Mouse (Mus musculus): ENCODE results near the gene Olfr1358.
"Not testable (repeated sequence)": the region's sequence is repeated elsewhere in the genome, so short reads cannot be mapped to it uniquely, and the experiment has no call there.

Olfr1358 gene

DNA sequence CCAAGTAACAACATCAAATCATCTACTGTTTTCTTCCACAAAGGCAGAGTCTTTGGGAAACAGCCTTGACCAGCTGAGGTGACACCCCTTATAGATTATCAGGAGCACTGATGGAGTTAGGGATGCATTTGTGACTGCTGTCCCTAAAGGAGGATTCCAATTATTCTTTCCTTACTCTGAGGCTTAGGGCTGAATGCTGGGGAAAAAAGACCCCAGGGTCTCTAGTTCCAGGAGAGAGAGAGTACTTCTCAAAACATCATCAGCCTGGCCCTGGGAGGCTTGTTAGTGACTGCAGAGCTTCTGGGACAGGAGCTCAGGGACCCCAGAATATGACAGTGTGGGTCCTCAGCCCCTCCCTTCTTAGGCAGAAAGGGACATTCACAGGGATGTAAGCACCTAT lies at the start of gene Olfr1358:
Olfr1358 (plus strand) TSS at position 301 of the 400 bp plus-strand sequence.
- no peak for DNase-seq (ENCODE audit: low spot score)

DNA sequence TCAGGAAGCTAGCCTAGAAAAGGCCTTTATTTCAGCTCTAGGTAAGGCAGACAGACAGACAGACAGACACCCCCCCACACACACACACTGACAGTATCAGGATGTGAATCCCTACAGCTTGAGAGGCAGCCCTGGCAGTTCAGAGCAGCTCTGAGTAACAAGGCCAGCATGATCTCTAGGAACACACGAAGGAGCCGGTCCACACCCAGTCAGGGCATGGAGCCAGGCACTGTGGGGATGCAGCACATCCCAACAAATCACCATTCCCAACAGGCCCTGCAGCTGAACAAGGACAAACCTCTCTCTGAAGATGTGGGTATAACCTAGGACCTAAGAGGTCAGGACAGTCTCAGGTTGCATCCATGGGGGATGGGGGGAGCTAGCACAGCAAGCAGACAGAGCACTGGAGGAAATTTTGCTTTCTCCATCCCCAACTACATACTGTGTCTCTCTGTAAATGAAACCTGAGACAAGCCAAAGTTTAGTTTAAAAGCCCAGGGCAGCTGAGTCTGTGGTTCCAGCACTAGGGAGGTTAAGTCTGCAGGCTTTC lies 49.4 kb upstream of the Olfr1358 start:
- DNase-seq (ENCODE audit: low spot score), result no peak

DNA sequence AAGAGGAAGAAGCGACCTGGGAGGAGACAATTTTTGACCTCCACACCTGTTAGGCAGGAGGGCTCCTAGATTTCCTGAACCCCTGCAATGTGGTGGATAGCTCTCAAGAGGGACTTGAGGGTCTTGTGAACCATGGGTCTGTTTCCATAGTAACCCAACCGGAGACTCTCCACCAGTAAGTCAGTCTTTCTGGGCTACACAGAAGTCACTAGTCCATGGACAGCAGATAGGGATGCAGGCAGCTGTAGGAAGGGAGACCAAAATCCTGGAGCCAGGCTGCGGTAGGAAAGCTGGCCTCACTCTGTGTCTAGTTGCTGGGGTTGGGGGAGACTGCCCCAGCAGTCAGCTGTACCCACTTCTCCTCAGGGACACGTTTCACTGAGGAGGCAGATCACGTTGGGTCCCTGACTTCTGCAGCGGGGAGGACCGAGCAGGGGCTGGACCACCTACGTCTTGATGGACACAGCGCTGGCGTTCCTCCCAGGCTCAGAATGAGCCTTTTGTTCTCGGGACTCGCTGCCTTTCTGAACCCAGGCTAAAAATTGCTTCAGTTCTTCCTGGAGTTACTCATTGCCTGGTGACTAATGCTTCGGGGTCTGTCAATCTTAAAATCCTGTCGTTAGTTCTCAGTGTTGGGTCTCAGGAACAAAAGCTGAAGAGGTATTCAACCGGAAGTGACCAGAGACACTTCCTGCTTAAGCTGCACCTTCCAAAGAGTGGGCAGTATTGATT lies 46.5 kb upstream of the Olfr1358 start:
- DNase-seq (ENCODE audit: low spot score), result peak; percentile 30

DNA sequence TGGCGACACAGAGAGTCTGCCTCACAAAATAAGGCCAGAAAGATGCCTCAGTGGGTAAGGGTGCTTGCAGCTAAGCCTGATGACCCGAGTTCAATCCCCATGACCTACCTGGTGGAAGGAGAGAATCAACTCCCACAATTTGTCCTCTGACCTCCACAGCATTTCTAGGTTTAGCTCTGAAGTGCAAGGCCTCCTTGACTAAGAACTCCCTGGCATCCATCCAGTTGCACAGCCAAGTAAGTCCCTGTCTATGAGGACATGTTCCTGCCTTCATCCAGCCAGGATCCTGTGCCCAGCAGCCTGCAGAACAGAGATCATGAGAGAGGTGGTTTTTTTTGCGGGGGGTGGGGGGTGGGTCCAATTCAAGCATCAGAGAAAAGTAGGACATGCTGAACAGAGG lies 45.2 kb upstream of the Olfr1358 start:
- no peak for DNase-seq (ENCODE audit: low spot score)

DNA sequence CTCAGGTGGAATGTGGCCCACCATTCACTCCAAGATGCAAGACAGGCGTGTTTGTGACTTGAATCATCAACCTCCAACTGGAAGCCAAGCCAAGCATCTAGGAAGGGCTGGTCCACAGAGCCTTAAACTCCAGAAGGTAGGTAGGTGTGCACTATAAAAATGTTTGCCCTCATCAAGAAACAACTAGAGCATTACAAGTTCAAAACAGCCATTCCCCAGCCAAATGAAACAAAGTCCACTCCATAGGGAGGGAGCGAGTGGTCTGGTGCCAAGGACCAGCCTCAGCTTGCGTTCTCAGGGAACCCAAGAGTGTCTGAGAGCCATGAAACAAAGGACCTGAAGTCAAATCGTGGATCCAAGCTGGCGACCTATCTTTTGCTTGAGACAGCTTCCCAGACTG lies 43.8 kb upstream of the Olfr1358 start:
- no peak for DNase-seq (ENCODE audit: low spot score)

DNA sequence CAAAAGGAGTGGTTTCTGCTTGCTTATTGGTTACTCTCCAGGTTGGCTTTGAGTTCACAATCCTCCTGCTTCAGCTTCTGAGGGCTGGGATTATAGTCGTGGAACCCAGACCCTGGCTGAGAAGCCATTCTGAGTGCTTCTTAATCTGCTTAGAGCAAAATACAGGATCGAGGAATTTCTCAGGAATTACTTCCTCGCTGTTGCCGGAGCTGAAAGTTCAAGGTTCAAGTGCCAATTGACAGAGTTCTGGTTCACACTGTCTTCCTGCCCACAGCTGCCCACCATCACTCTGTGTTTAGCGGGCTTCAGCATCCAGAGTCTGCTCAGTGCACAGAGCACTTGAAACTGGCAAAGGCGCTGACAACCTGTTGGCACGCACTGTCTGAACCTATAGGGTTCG lies 42.5 kb upstream of the Olfr1358 start:
- DNase-seq (ENCODE audit: low spot score), result no peak

DNA sequence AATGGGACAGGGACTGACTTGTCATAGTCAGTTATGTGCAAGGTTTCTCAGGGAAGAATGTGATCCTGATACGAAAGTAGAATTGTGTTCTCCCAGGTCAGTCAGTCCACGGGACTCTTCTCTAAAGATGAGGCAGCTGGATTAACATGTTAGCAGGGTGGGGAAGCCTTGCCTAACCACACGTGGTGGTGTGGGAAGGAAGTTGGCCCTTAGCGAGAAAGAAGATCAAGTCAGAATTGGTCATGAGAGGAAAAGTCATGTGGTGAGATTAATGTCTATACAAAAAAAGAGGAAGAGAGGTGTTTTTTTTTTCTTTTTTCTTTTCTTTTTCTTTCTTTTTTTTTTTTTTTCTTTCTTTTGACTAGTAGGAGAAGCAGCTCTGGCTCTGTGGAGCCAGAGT lies 40.4 kb upstream of the Olfr1358 start:
- no peak for DNase-seq (ENCODE audit: low spot score)

DNA sequence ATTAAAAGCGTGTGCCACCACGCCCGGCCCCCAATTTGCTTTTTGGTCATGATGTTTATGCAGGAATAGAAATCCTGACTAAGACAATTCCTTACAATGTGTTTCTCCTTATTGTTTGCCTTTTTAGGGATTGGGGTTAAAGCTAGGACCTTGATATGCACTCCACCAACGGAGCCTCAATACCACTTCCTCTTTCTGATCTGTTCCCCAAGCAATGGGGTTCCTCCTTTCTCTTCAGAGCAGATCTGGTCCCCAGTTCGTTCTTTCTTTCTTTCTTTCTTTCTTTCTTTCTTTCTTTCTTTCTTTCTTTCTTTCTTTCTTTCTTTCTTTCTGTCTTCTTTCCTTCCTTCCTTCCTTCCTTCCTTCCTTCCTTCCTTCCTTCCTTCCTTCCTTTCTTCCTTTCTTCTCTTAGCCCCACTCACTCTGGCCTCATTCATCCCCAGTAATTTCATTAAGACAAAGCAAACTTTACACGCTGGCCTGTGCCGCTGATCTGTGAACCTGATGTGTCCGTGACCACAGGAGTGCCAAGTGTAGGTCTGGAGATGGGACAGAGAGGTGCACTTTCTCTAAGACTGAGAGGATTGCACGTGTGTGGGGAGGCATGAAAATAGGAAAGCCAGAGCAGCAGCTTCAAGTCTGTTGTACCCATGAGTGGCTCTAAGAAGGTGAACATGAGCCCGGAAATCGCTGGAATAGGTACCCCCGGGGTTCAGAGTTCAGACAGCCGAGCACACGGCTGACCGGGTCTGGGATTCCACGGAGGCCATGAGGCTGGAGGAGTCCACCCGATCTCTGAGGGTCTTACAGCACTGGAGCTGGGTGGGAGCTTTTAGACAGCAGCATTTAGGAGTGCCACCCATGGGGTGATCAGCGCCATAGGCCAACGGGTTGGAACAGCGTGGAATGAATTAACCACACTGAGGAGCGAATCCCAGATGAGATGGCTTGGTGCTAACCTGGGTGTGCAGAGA lies 36.0 kb upstream of the Olfr1358 start:
- no peak for DNase-seq (ENCODE audit: low spot score)

DNA sequence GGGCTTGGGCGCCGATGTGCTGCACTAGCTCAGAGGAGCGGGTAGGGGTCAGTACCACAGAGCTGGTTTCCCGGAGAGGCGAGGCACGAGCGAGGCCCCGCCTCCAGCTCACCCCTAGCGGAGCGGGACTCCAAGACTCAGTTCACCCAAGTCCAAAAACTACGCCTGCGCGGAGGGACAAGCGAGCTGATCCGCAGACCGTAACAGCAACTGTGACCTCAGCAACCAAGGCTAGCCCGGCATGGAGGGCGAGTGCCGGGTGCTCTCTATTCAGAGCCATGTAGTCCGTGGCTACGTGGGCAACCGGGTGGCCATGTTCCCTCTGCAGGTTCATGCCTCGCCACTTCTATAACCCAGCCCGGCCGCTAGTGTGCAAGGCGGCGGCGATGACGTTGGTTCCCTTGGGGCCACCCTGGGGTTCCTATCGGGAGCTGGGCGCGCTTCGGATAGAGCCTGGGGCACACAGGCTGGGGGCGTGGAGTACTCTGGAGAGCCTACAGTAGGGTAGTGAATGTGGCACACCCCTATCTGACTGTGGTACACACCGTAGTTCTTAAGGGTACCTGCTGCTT lies 35.2 kb upstream of the Olfr1358 start:
- DNase-seq (ENCODE audit: low spot score), result no peak

DNA sequence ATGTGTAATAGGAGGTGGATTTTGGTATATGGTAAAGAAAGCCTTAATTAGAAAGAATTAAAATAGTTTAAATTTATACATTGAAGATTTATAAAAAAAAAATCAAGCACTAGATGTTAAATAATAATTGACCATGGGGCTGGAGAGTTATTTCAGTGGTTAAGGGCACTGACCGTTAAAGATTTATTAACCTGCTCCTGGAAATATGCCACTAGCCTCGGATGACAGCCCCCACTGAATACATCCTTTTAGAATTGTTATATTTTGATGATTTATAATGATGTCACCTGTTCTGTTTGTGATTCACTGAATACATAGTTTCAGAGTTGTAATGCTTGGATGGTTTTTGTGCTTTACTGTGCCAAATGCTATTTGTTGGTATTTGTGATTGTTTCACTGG lies 31.9 kb upstream of the Olfr1358 start:
- DNase-seq (ENCODE audit: low spot score), result not testable (repeated sequence)

DNA sequence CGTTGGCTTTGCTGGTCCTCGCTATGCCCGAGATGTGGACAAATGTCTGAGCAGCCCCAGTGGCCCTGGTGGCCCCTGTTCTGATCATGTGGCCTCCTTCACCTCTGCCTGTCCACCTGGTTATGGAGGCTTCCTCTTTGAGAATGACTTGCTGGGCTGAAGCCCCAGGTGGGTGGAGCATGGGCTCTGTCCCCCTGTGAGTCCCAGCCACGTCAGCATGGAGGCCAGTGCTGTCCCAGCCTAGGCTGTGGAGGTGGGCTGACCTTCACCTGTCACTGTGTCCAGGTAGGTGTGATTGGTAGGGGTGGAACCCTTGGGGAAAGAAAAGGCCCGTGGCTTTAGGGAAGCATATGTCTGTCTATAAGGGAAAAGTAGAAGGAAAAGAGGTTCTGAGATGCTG lies 30.4 kb upstream of the Olfr1358 start:
- no peak for DNase-seq (ENCODE audit: low spot score)

DNA sequence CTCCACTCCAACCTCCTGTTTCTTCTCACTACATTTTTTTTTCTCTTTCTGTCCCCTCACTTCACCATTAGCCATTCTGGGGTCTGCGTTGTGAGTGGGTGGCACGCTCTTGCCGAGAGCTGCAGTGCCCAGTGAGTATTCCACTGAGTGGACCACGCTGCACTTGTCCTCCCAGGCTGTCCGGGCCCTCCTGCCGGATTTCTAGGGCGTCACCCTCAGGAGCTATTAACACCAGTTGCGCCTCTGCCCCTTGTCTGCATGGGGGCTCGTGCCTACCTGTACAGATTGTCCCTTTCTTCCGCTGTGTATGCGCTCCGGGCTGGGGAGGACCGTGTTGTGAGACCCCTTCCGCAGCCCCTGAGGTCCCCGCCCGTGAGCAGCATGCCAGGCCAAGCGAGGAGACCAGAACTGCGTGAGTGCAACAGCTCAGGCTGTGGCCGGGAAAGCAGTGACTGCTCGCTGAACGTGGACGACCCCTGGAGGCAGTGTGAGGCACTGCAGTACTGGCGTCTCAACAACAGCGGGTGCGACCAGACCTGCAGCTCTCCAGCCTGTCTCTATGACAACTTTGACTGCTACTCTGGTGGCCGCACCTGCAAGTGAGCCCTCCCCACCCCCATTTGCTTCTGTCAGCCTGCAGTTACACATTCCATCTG lies 29.7 kb upstream of the Olfr1358 start:
- peak; percentile 44 for DNase-seq (ENCODE audit: low spot score)

DNA sequence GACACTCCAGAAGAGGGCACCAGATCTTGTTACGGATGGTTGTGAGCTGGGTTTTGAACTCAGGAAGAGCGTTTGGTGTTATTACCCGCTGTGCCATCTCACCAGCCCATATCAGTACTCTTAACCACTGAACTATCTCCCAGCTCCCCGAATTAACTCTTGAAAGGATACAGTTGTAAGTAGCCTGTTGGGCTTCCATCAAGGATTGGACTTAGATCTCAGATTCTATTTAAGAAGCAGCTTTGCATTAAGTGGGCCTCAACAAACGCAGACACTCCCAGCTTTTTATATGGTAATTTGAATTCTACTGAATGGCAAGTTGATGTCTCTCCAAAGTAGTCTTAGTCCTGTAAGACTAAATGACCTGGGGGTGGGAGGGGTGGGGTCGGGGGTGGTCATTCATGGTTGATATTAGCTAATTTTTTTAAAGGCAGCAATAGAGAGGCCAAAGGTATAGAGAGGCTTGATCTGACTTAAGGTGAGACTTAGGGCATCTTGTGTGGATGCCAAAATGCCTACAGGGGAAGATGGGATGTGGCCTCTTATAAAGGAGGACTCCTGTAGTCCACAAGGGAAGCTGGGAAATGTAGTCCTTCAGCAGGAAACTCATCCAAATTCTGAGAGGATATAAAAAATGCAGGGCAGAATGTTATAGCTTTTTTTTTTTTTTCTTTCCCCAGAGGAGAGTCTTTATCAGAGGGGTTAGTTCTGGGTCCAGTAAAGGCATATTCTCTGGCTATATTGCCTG lies 14.1 kb upstream of the Olfr1358 start:
- no peak for DNase-seq (ENCODE audit: low spot score)

DNA sequence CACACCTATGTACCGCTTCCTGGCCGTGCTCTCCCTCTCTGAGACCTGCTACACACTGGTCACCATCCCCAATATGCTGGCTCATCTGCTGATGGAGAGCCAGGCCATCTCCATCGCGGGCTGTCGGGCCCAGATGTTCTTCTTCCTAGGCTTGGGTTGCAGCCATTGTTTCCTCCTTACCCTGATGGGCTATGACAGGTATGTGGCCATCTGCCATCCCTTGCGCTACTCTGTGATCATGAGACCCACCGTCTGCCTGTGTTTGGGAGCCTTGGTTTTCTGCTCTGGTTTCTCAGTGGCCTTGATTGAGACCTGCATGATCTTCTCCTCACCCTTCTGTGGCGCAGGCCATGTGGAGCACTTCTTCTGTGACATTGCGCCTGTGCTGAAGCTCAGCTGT lies 2.6 kb downstream of the Olfr1358 start:
- no peak for DNase-seq (ENCODE audit: low spot score)

DNA sequence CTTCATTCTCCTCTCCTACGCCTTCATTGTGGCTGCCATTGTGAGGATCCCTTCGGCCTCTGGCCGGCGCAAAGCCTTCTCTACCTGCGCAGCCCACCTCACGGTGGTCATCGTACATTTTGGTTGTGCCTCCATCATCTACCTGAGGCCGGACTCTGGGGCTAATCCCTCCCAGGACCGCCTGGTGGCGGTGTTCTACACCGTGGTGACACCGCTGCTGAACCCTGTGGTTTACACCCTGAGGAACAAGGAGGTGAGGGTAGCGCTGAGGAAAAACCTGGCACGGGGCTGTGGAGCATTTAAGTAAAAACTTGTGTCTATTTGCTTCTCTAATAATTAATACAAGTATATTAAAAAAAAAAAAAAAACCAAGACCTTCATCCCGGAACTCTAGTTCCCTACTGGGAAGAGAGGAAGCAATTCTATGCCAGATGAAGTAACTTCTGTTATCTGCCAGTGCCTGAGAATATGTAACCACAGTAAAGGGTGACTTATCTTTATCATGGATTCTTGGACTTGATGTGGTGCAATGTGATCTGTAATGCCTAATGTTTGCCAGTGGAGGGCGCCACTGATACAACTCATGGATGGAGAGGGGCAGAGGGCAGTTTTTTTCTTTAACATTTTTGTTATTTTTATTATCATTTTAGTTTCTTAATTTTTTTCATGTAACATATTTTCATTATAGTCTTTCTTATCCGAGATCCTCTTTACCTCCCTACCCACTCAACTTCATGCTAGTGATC lies 3.2 kb downstream of the Olfr1358 start:
- peak; percentile 46 for DNase-seq (ENCODE audit: low spot score)

DNA sequence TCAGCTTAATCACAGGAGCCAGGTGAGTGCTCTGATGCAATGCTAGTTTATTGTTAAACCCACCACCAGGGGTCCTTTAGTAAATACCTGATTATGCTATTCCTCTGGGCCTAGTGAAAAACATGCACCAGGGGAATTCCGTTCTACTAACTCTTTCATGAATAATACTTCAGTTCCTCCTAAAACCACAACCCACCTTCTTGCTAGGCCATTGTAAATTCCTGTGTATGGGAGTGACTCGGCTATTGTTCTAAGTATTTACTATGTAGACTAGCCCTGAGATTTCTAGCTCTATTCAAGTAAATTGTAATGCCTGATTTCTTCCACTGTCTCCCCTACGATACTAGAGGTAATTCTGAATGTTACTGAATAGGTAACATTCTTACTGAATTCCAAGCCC lies 7.8 kb downstream of the Olfr1358 start:
- DNase-seq (ENCODE audit: low spot score), result not testable (repeated sequence)

DNA sequence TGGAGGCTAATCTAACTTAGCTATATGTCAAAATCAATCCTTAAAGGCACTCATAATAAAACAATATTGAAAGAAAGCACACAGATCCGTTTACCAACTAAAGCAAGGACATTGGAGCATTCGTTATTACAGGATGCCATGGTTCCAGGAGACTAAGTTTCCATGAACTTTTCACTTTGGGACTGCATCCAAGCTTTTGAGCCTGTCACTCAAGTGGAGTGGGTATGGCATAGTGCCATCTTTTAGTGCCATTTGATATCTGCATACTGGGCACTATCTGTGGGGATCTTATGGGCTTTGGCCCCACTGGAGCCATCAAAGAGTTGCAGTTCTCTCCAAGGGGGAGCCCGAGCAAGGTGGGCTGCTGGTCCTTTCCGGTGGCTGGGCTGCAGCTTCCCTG lies 8.3 kb downstream of the Olfr1358 start:
- DNase-seq (ENCODE audit: low spot score), result peak; percentile 39

DNA sequence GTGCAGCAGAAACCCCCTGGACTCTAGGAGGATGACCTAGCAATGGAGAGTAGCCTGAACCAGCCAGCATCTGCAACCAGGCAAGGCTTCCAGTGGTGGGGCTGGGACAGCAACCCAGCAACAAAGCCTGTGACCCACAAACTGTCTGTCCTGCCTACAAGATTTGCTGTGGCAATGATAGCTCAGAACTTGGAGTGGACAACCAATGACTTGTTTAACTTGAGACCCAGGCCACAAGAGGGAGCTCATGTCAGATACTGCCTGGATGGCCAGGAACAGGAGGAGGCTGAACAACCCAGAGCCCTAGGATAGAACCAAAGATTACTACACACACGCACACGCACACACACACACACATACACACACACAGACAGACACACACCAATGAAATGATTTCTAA lies 23.7 kb downstream of the Olfr1358 start:
- peak; percentile 59 for DNase-seq (ENCODE audit: low spot score)

DNA sequence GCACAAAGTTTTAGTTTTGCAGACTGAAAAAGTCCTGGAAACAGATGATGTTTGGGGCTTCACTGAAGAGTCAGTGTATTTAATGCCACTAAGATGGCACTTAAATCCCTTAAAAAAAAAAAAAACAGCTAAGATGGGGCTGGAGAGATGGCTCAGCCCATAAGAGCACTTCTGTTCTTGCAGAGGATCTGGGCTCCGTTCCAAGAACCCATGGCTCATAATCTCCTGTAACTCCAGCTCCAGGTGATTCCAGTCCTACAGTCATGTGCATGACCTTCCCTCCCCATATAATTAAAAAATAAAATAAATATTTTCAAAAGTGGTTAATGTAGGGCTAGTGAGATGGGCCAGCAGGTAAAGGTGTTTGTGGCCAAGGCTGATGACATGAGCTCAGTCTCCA lies 47.8 kb downstream of the Olfr1358 start:
- no peak for DNase-seq (ENCODE audit: low spot score)

DNA sequence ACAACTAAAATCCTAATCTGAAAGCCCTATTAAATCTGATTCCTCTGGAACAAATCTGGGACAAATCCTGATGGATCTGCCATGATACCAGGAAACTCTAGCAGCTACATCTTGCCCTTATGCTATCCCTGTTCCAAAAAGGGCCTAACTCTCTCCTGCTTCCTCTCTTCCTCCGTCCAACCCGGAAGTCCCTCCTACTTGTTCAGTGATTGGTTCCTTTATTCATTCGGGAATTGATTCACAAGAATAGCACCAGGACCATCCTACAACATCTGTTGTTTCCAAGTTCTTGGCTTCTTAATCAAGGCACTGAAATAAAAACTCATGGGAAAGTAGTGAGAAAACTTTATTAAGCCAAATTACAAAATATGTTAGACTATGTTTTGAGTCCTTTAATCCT lies 52.0 kb downstream of the Olfr1358 start:
- DNase-seq (ENCODE audit: low spot score), result no peak

DNA sequence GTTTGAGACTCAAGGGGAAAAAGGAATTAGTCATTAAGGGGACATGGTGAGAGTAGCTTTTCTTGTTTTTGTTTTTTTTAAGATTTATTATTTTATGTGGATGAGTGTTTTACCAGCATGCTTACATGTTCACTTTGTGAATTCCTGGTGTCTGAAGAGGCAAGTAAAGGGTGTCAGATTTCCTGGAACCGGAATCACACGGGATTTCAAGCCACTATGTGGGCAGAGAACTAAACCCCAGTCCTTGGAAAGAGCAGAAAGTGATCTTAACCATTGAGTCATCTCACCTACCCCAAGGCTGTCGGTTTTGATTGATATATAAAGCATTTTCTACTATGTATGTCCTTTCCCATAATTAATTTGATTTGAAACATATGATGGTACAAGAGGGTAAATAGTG lies 52.5 kb downstream of the Olfr1358 start:
- DNase-seq (ENCODE audit: low spot score), result no peak

All from adipocyte (in vitro differentiated cells).